Mouse (Mus musculus) forelimb bud, embryonic 11.5 days (tissue): ENCODE data around the gene H2afx.
A peak's percentile ranks its signal among the peaks of the same experiment; 100 is the strongest.
"Not testable (repeated sequence)": the region's sequence is repeated elsewhere in the genome, so short reads cannot be mapped to it uniquely, and the experiment has no call there.

Experiments
- DNase-seq: peaks from one replicate; pipeline ENCODE4 v3.0.0-alpha.2; 2012; ENCODE audit warnings: low read depth, low spot score

The H2afx gene

GRCm38 (mm10) chr9:44337436-44338169 lies 3.1 kb downstream of the H2afx start:
- DNase-seq: no peak

GRCm38 (mm10) chr9:44338574-44338973 lies 4.1 kb downstream of the H2afx start:
- no peak for DNase-seq

- no peak for DNase-seq
Observed at GRCm38 (mm10) chr9:44341487-44341886, 7.0 kb downstream of the H2afx start.

- no peak for DNase-seq
Observed at GRCm38 (mm10) chr9:44342173-44342572, 7.7 kb downstream of the H2afx start.

GRCm38 (mm10) chr9:44342605-44343004 lies 8.1 kb downstream of the H2afx start:
- DNase-seq: no peak

- DNase-seq: no peak
Observed at GRCm38 (mm10) chr9:44343290-44343689, 8.8 kb downstream of the H2afx start.

- peak; percentile 87 for DNase-seq
Observed at GRCm38 (mm10) chr9:44343781-44344421, 9.4 kb downstream of the H2afx start, which contains the start of gene Hmbs. Gene Hmbs, minus strand, starts transcription at chr9:44344228.

GRCm38 (mm10) chr9:44345570-44346433 lies 11.3 kb downstream of the H2afx start:
- no peak for DNase-seq

- no peak for DNase-seq
Observed at GRCm38 (mm10) chr9:44347166-44347565, 12.7 kb downstream of the H2afx start.

- no peak for DNase-seq
Observed at GRCm38 (mm10) chr9:44347621-44348020, 13.1 kb downstream of the H2afx start.

- DNase-seq: no peak
Observed at GRCm38 (mm10) chr9:44348546-44348945, 14.1 kb downstream of the H2afx start.

- DNase-seq: no peak
Observed at GRCm38 (mm10) chr9:44351396-44351795, 16.9 kb downstream of the H2afx start.

GRCm38 (mm10) chr9:44352337-44352736 lies 17.8 kb downstream of the H2afx start:
- DNase-seq: no peak

GRCm38 (mm10) chr9:44353142-44353541 lies 18.6 kb downstream of the H2afx start:
- no peak for DNase-seq

- DNase-seq: peak; percentile 20
Observed at GRCm38 (mm10) chr9:44357207-44357606, 22.7 kb downstream of the H2afx start.

GRCm38 (mm10) chr9:44361190-44361917 lies 26.9 kb downstream of the H2afx start, which contains the start of gene Vps11:
Gene Vps11, minus strand, starts transcription at chr9:44361670.
- peak; percentile 99 for DNase-seq

GRCm38 (mm10) chr9:44361931-44362330 lies 27.4 kb downstream of the H2afx start:
- not testable (repeated sequence) for DNase-seq

GRCm38 (mm10) chr9:44364480-44364879 lies 30.0 kb downstream of the H2afx start:
- no peak for DNase-seq

GRCm38 (mm10) chr9:44373386-44373785 lies 38.9 kb downstream of the H2afx start:
- no peak for DNase-seq

GRCm38 (mm10) chr9:44376141-44376540 lies 41.6 kb downstream of the H2afx start:
- DNase-seq: no peak

- not testable (repeated sequence) for DNase-seq
Observed at GRCm38 (mm10) chr9:44377335-44377734, 42.8 kb downstream of the H2afx start.
